Mouse (Mus musculus) brain, embryonic 14.5 days (tissue): ENCODE results near the gene Mcfd2.

ENCODE experiments used
- CTCF ChIP-seq: fragments of 200-500 bp; IDR thresholded peaks from 2 replicates; pipeline ENCODE4 v1.5.1; 2012; ENCODE audit warnings: inconsistent platforms, mild to moderate bottlenecking, moderate library complexity, borderline replicate concordance; ENCODE audit not compliant: insufficient read depth, insufficient read length; ENCODE audit errors: extremely low read depth
- POLR2A ChIP-seq: fragments of 200-500 bp; IDR thresholded peaks from 2 replicates; pipeline ENCODE4 v1.6.1; 2012; ENCODE audit warnings: mild to moderate bottlenecking, inconsistent platforms, borderline replicate concordance; ENCODE audit not compliant: poor library complexity, insufficient read depth, insufficient read length, severe bottlenecking; ENCODE audit errors: extremely low read depth

DNA sequence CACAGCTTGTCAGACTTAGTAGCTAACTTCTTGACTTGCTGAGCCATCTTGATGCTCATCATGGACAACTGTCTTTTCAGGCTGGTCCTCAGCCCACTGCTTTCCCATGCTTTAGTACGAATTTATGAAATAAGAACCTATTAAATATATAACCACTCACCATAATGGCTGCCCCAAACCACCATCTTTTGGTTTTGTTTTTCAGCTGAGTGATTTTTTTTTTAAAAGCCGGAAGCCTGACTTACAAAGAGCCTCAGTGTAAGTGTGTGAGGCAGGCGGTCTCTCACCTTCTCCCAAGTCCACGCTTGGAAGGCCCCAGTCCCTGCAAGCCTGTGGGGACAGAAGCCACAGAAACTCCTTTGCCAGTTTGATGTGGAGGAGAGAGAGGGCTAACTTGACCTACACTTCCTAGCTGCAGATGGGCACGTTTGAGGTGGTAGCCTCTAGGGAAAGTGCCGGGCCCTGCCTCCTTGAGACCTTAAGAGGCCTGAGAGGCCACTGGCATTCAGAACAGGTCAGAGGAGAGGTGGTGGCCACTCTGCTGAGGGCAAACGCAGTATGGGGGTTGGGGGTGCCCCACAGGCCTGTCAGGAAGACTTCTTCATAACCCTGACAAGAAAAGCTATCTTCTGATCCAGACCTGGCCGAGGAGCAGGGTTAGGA lies 20.9 kb upstream of the Mcfd2 start:
- TF ChIP-seq CTCF (no peak), POLR2A (no peak)
